20 mouse cellular contexts compared by ENCODE assay signal in the genomic region with DNA sequence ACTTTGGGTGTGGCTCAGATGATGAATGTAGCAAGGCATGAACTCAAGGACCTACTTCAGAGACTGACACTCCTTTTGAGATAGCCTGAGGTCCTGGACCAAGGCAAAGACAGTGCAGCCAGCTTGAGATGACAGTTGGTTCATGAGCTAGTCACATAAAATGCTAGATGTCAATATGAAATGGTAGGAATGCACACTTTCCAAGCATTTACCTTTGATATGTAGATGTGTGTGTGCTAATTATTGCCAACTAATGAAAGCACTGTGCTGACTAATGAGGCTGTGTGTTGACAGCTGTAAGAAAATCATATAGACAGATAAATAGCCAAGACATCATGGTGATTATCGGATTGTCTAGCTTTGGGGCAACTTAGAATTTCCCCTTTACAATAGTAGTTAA. TPM values are rescaled to one million over a fixed set of nuclear protein-coding genes. Genes with fewer than 3 reads are reported as not detected.
"Had no signal": no experiment of that assay in that cellular context is flagged by ENCODE, and none has a peak within 500 bp of the region (broad histone marks: within the 10 kb centered on the region; RNA-seq: fewer than 3 reads in every experiment).

No protein-coding gene starts in this region.

- ATAC-seq: lung, postnatal 0 days; midbrain, embryonic 13.5 days; midbrain, embryonic 15.5 days had no signal

- H3K4me3 ChIP-seq: lung, embryonic 15.5 days; megakaryocyte, embryonic 14.5 days; midbrain, embryonic 13.5 days; midbrain, embryonic 15.5 days; neural tube, embryonic 12.5 days; stomach, embryonic 15.5 days had no signal

- H3K9me3 ChIP-seq: lung, embryonic 15.5 days; megakaryocyte, embryonic 14.5 days; midbrain, embryonic 13.5 days; midbrain, embryonic 15.5 days; neural tube, embryonic 12.5 days; stomach, embryonic 15.5 days had no signal

- H3K27ac ChIP-seq: lung, embryonic 15.5 days; macrophage; midbrain, embryonic 13.5 days; midbrain, embryonic 15.5 days; neural tube, embryonic 12.5 days; stomach, embryonic 15.5 days; stomach, postnatal 0 days had no signal

- H3K27me3 ChIP-seq: lung, embryonic 15.5 days; midbrain, embryonic 13.5 days; midbrain, embryonic 15.5 days; neural tube, embryonic 12.5 days; stomach, embryonic 15.5 days had no signal

- DNase-seq: lung, adult 2 months; lung, postnatal 14 days; lung, postnatal 36 days; right cerebral cortex, postnatal 14 days; thymus, adult 2 months; thymus, postnatal 25 days; thymus, postnatal 4 days had no signal

- H3K36me3 ChIP-seq: lung, embryonic 15.5 days; midbrain, embryonic 13.5 days; midbrain, embryonic 15.5 days; neural tube, embryonic 12.5 days; stomach, embryonic 15.5 days had no signal

- H3K4me2 ChIP-seq: lung, embryonic 15.5 days; midbrain, embryonic 11.5 days; midbrain, embryonic 13.5 days; midbrain, embryonic 15.5 days; neural tube, embryonic 12.5 days; stomach, embryonic 15.5 days had no signal

- H3K9ac ChIP-seq: lung, embryonic 15.5 days; midbrain, embryonic 13.5 days; midbrain, embryonic 15.5 days; neural tube, embryonic 12.5 days; stomach, embryonic 15.5 days had no signal

- H3K4me1 ChIP-seq: lung, embryonic 15.5 days; megakaryocyte, embryonic 14.5 days; midbrain, embryonic 13.5 days; midbrain, embryonic 15.5 days; neural tube, embryonic 12.5 days; stomach, embryonic 15.5 days had no signal

RNA-seq across cellular contexts. Expression of a gene that starts 0.9 kb away (rescaled TPM):
- total RNA-seq: megakaryocyte progenitor cell, adult 5-6 weeks; monocyte, adult 5-6 weeks; neutrophil, adult 5-6 weeks had no signal
- polyA plus RNA-seq: macrophage had no signal
